ENCODE assay signal across 8 mouse cellular contexts in the genomic region with DNA sequence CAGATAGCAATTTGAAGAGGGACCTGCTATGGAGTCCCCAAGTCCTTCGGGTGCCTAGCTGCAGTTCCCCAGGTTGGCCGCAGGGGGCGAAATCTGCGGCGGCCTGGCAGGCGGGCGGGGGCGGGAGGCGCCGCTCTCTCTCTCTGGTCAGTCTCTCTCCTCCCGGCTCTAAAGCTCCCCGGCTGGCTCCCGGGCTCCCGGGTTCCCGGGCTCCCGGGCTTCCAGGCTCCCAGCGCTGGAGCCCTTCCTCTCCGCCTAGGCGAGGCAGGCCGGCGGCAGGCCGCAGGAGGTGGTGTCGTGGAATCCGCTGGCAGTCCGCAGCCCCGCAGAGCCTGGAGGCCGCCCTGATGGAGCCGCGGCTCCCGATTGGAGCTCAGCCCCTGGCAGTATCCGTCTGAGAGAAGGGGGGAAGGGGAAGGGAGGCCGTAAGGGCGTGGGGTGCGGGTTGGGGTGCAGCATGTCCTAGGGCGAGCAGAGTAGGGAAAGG. TPM values are rescaled to one million over a fixed set of nuclear protein-coding genes. Genes with fewer than 3 reads are reported as not detected.
DNase-seq lines count a peak whose midpoint lies in the region; ATAC-seq lines count a peak whose summit lies in the region.

A gene (plus strand): TSS at position 82 of the 487 bp plus-strand sequence.

- H3K27ac ChIP-seq in forebrain, embryonic 12.5 days, result peak within 1 kb of the TSS; percentile 77
- H3K27ac ChIP-seq in heart, embryonic 15.5 days, result peak within 1 kb of the TSS; percentile 81
- no peak within 1 kb of the TSS; the same call in none of the 2 replicates for H3K27ac ChIP-seq in liver, embryonic 13.5 days
- peak within 1 kb of the TSS; percentile 75; the same call in 1 of the 2 replicates for H3K27ac ChIP-seq in stomach, embryonic 14.5 days (ENCODE audit: low read length)

- 16% methylated on average over 33 of the region's 35 CpGs for WGBS in forebrain, embryonic 12.5 days
- 7% methylated on average over 34 of the region's 35 CpGs for WGBS in heart, embryonic 15.5 days
- WGBS in liver, embryonic 13.5 days (ENCODE audit: insufficient replicate concordance), result 6% methylated on average over 29 of the region's 35 CpGs
- 22% methylated on average over 31 of the region's 35 CpGs for WGBS in stomach, embryonic 14.5 days

- H3K9ac ChIP-seq in forebrain, embryonic 12.5 days, result peak within 1 kb of the TSS; percentile 83
- H3K9ac ChIP-seq in heart, embryonic 15.5 days, result peak within 1 kb of the TSS; percentile 71
- H3K9ac ChIP-seq in liver, embryonic 13.5 days, result peak within 1 kb of the TSS; percentile 75
- H3K9ac ChIP-seq in stomach, embryonic 14.5 days (replicated peaks; ENCODE audit: low read depth, low read length), result peak within 1 kb of the TSS; percentile 38; the same call in 1 of the 2 replicates

- peak; percentile 42 to 58 for DNase-seq in CD8-positive naive resting alpha-beta T cell, adult 2 months (ENCODE audit: low read depth in 2 of 2, low spot score in 2 of 2)
- DNase-seq in c-Kit-positive CD71-positive TER-119-positive erythroid progenitor cells, embryonic 14.5 days (ENCODE audit: low spot score), result peak; percentile 58
- peak; percentile 71 for DNase-seq in kidney, postnatal 14 days
- peak; percentile 49 for DNase-seq in liver, embryonic 13.5 days
- DNase-seq in natural killer cell, adult 2 months (ENCODE audit: low spot score in 2 of 2), result peak; percentile 55 to 60

- peak within 1 kb of the TSS; percentile 62 for H3K4me3 ChIP-seq in forebrain, embryonic 12.5 days (replicated peaks)
- H3K4me3 ChIP-seq in heart, embryonic 15.5 days, result peak within 1 kb of the TSS; percentile 65
- H3K4me3 ChIP-seq in liver, embryonic 13.5 days (replicated peaks), result peak within 1 kb of the TSS; percentile 68
- H3K4me3 ChIP-seq in stomach, embryonic 14.5 days (ENCODE audit: low read depth, low read length), result peak within 1 kb of the TSS; percentile 53

- H3K4me1 ChIP-seq in forebrain, embryonic 12.5 days, result peaks cover 5% of the 10 kb centered on the region
- H3K4me1 ChIP-seq in heart, embryonic 15.5 days (replicated peaks), result peaks cover 6% of the 10 kb centered on the region; the same call in 1 of the 2 replicates
- H3K4me1 ChIP-seq in liver, embryonic 13.5 days (replicated peaks), result peaks cover 3% of the 10 kb centered on the region; the same call in 1 of the 2 replicates
- H3K4me1 ChIP-seq in stomach, embryonic 14.5 days (ENCODE audit: control insufficient read depth, insufficient read depth, low read length), result no peaks in the 10 kb centered on the region

- no peaks in the 10 kb centered on the region for H3K9me3 ChIP-seq in forebrain, embryonic 12.5 days
- H3K9me3 ChIP-seq in heart, embryonic 15.5 days (replicated peaks), result no peaks in the 10 kb centered on the region
- no peaks in the 10 kb centered on the region for H3K9me3 ChIP-seq in liver, embryonic 13.5 days (replicated peaks)
- no peaks in the 10 kb centered on the region for H3K9me3 ChIP-seq in stomach, embryonic 14.5 days (ENCODE audit: control insufficient read depth, low read depth, low read length)

- peak within 1 kb of the TSS; percentile 55 for H3K4me2 ChIP-seq in forebrain, embryonic 12.5 days
- H3K4me2 ChIP-seq in heart, embryonic 15.5 days, result peak within 1 kb of the TSS; percentile 60
- H3K4me2 ChIP-seq in liver, embryonic 13.5 days, result peak within 1 kb of the TSS; percentile 66
- H3K4me2 ChIP-seq in stomach, embryonic 14.5 days (replicated peaks; ENCODE audit: low read depth, low read length), result peak within 1 kb of the TSS; percentile 51

- ATAC-seq in forebrain, embryonic 12.5 days (ENCODE audit: low FRiP score), result peak; percentile 92
- ATAC-seq in heart, embryonic 15.5 days (replicated peaks; ENCODE audit: insufficient number of reproducible peaks, insufficient read depth, low FRiP score, low read depth), result peak; percentile 82
- ATAC-seq in liver, embryonic 13.5 days (ENCODE audit: low read depth), result peak; percentile 89
- ATAC-seq in stomach, embryonic 14.5 days (ENCODE audit: insufficient number of reproducible peaks, insufficient read depth, low FRiP score, low read depth), result peak; percentile 88

- no peaks in the 10 kb centered on the region for H3K27me3 ChIP-seq in forebrain, embryonic 12.5 days
- H3K27me3 ChIP-seq in heart, embryonic 15.5 days, result no peaks in the 10 kb centered on the region
- no peaks in the 10 kb centered on the region for H3K27me3 ChIP-seq in liver, embryonic 13.5 days
- no peaks in the 10 kb centered on the region for H3K27me3 ChIP-seq in stomach, embryonic 14.5 days (ENCODE audit: control insufficient read depth, insufficient read depth, low read length)

- H3K36me3 ChIP-seq in forebrain, embryonic 12.5 days (replicated peaks), result no peaks in the 10 kb centered on the region
- H3K36me3 ChIP-seq in heart, embryonic 15.5 days, result no peaks in the 10 kb centered on the region
- H3K36me3 ChIP-seq in liver, embryonic 13.5 days, result no peaks in the 10 kb centered on the region
- no peaks in the 10 kb centered on the region for H3K36me3 ChIP-seq in stomach, embryonic 14.5 days (ENCODE audit: control insufficient read depth, insufficient read depth, low read length)

RNA-seq across cellular contexts. Expression of the gene that starts here (rescaled TPM):
- polyA plus RNA-seq in forebrain, embryonic 12.5 days (2016; fragmentation: Nextera tagmentation; extraction: Ambion mirVana), result 24.9 and 27.5 TPM in 2 replicates
- 10.8 and 13.2 TPM in 2 replicates for polyA plus RNA-seq in heart, embryonic 15.5 days (2015; fragmentation: Nextera tagmentation; extraction: Ambion mirVana)
- 3.2 and 4.2 TPM in 2 replicates for polyA plus RNA-seq in liver, embryonic 13.5 days (2015; fragmentation: Nextera tagmentation; extraction: Ambion mirVana)
- polyA plus RNA-seq in stomach, embryonic 14.5 days (2014; fragmentation: Nextera tagmentation; extraction: Ambion mirVana), result 29.5 and 32.6 TPM in 2 replicates
